Mouse (Mus musculus) kidney, embryonic 16.5 days (tissue): ENCODE measurements around the gene Maged2. TPM values are rescaled to one million over a fixed set of nuclear protein-coding genes. Genes with fewer than 3 reads are reported as not detected.
"Not testable (repeated sequence)": the region's sequence is repeated elsewhere in the genome, so short reads cannot be mapped to it uniquely, and the experiment has no call there.

Experiments used
- ATAC-seq: fragments of 200-750 bp; cut with Nextera tagmentation; 2 replicates; pipeline ENCODE4 v1.8.0; 2017; ENCODE audit warnings: moderate TSS enrichment; ENCODE audit not compliant: low FRiP score, low TSS enrichment
- H3K27ac ChIP-seq: fragments of 300-500 bp; sonication (generic); 2 replicates; pipeline ENCODE4 v1.5.1; 2014; ENCODE audit warnings: low read length
- H3K27me3 ChIP-seq: fragments of 300-500 bp; sonication (generic); 2 replicates; pipeline ENCODE4 v1.6.1; 2014; ENCODE audit warnings: low read length, control low read depth, mixed read lengths; ENCODE audit not compliant: insufficient read depth
- H3K36me3 ChIP-seq: fragments of 300-500 bp; sonication (generic); 2 replicates; pipeline ENCODE4 v1.6.1; 2014; ENCODE audit warnings: low read length, control low read depth, mixed read lengths; ENCODE audit not compliant: insufficient read depth
- H3K4me1 ChIP-seq: fragments of 300-500 bp; sonication (generic); 2 replicates; pipeline ENCODE4 v1.6.1; 2014; ENCODE audit warnings: low read length, control low read depth, mixed read lengths; ENCODE audit not compliant: insufficient read depth
- H3K4me2 ChIP-seq: fragments of 300-500 bp; sonication (generic); replicated peaks from 2 replicates; pipeline ENCODE4 v1.6.1; 2014; ENCODE audit warnings: low read depth, low read length
- H3K4me3 ChIP-seq: fragments of 300-500 bp; sonication (generic); 2 replicates; pipeline ENCODE4 v1.5.1; 2014; ENCODE audit warnings: mild to moderate bottlenecking, low read length
- H3K9ac ChIP-seq: fragments of 300-500 bp; sonication (generic); replicated peaks from 2 replicates; pipeline ENCODE4 v1.6.1; 2014; ENCODE audit warnings: low read length
- H3K9me3 ChIP-seq: fragments of 300-500 bp; sonication (generic); 2 replicates; pipeline ENCODE4 v1.6.1; 2016; ENCODE audit warnings: low read length, control low read depth
- WGBS: fragments of 180-500 bp; shearing (Covaris S2); extraction: QIAGEN DNeasy Blood & Tissue Kit; methylation state at CpG from one replicate; pipeline ENCODE4 v1.1.7; 2014; 5-methylcytosine and 5-hydroxymethylcytosine counted together
- polyA plus RNA-seq: library from polyadenylated mRNA; unstranded; fragments of >200 nt; fragmentation: Nextera tagmentation; extraction: Ambion mirVana; gene quantifications from 2 replicates; pipeline ENCODE4 v1.2.1, GENCODE M21; 2015

The Maged2 gene
- polyA plus RNA-seq, 1 experiment from 2014 or later = 769 TPM

GRCm38 (mm10) chrX:150800987-150801386 is 13.2 kb downstream of the Maged2 start:
- not testable (repeated sequence) for H3K9ac ChIP-seq, H3K4me2 ChIP-seq, H3K9me3 ChIP-seq, ATAC-seq, H3K27me3 ChIP-seq, H3K4me1 ChIP-seq, H3K36me3 ChIP-seq, H3K4me3 ChIP-seq, H3K27ac ChIP-seq
- WGBS = 83% methylated on average over 1 of the region's 4 CpGs

- not testable (repeated sequence) for H3K36me3 ChIP-seq, H3K4me1 ChIP-seq, H3K9me3 ChIP-seq, H3K9ac ChIP-seq, H3K4me2 ChIP-seq, H3K4me3 ChIP-seq, H3K27me3 ChIP-seq
- 51% methylated on average over 2 of the region's 10 CpGs for WGBS
- peak; percentile 98 for ATAC-seq
- peak overlapping the region; percentile 61; the same call in 1 of the 2 replicates for H3K27ac ChIP-seq
Observed at GRCm38 (mm10) chrX:150798493-150799177, 15.5 kb downstream of the Maged2 start.

Other genes starting within 250 kb of the Maged2 start
- gene Pfkfb1, start 226.1 kb downstream of the Maged2 start, polyA plus RNA-seq = 5.2 and 6.2 TPM in 2 replicates
- 23.7 and 24.5 TPM in 2 replicates for gene Apex2, start 224.5 kb downstream of the Maged2 start, polyA plus RNA-seq
- gene Tro, start 156.8 kb downstream of the Maged2 start, polyA plus RNA-seq = 21.4 and 22.8 TPM in 2 replicates
- 24.5 and 29.1 TPM in 2 replicates for gene Gnl3l, start 203.0 kb upstream of the Maged2 start, polyA plus RNA-seq
- 11.8 and 13.1 TPM in 2 replicates for gene Fgd1, start 231.8 kb upstream of the Maged2 start, polyA plus RNA-seq